Mouse (Mus musculus) midbrain, embryonic 14.5 days (tissue): ENCODE results near the gene Rasgrf2. TPM values are rescaled to one million over a fixed set of nuclear protein-coding genes. Genes with fewer than 3 reads are reported as not detected.
A peak's percentile ranks its signal among the peaks of the same experiment; 100 is the strongest.

Source experiments
- ATAC-seq: fragments of 200-750 bp; cut with Nextera tagmentation; 2 replicates; pipeline ENCODE4 v1.8.0; 2017; ENCODE audit warnings: moderate number of reproducible peaks, moderate library complexity; ENCODE audit not compliant: low FRiP score, low TSS enrichment
- DNase-seq: peaks from one replicate; pipeline ENCODE4 v3.0.0-alpha.2; 2015
- H3K27ac ChIP-seq: fragments of 300-500 bp; sonication (generic); replicated peaks from 2 replicates; pipeline ENCODE4 v1.5.1; 2014; ENCODE audit warnings: mild to moderate bottlenecking, low read depth, low read length, moderate library complexity
- H3K27me3 ChIP-seq: fragments of 300-500 bp; sonication (generic); 2 replicates; pipeline ENCODE4 v1.6.1; 2014; ENCODE audit warnings: low read length, control low read depth, mixed read lengths; ENCODE audit not compliant: control insufficient read depth, insufficient read depth
- H3K36me3 ChIP-seq: fragments of 300-500 bp; sonication (generic); 2 replicates; pipeline ENCODE4 v1.6.1; 2014; ENCODE audit warnings: low read length, control low read depth; ENCODE audit not compliant: control insufficient read depth, insufficient read depth
- H3K4me1 ChIP-seq: fragments of 300-500 bp; sonication (generic); 2 replicates; pipeline ENCODE4 v1.6.1; 2014; ENCODE audit warnings: mild to moderate bottlenecking, antibody characterized with exemption, low read length, control low read depth; ENCODE audit not compliant: control insufficient read depth, insufficient read depth
- H3K4me2 ChIP-seq: fragments of 300-500 bp; sonication (generic); 2 replicates; pipeline ENCODE4 v1.6.1; 2014; ENCODE audit warnings: mild to moderate bottlenecking, low read length, moderate library complexity
- H3K4me3 ChIP-seq: fragments of 300-500 bp; sonication (generic); replicated peaks from 2 replicates; pipeline ENCODE4 v1.5.1; 2014; ENCODE audit warnings: low read depth, low read length
- H3K9ac ChIP-seq: fragments of 300-500 bp; sonication (generic); replicated peaks from 2 replicates; pipeline ENCODE4 v1.6.1; 2014; ENCODE audit warnings: mild to moderate bottlenecking, low read length, moderate library complexity
- H3K9me3 ChIP-seq: fragments of 300-500 bp; sonication (generic); 2 replicates; pipeline ENCODE4 v1.6.1; 2016; ENCODE audit warnings: low read length, control low read depth, mixed read lengths; ENCODE audit not compliant: control insufficient read depth
- WGBS: fragments of 180-500 bp; shearing (Covaris S2); extraction: QIAGEN DNeasy Blood & Tissue Kit; methylation state at CpG from one replicate; pipeline ENCODE4 v1.1.7; 2014; 5-methylcytosine and 5-hydroxymethylcytosine counted together
- polyA plus RNA-seq: library from polyadenylated mRNA; unstranded; fragments of >200 nt; fragmentation: Nextera tagmentation; extraction: Ambion mirVana; gene quantifications from 2 replicates; pipeline ENCODE4 v1.2.1, GENCODE M21; 2014

The Rasgrf2 gene
- polyA plus RNA-seq, 1 experiment from 2014 or later: 5.9 TPM

DNA sequence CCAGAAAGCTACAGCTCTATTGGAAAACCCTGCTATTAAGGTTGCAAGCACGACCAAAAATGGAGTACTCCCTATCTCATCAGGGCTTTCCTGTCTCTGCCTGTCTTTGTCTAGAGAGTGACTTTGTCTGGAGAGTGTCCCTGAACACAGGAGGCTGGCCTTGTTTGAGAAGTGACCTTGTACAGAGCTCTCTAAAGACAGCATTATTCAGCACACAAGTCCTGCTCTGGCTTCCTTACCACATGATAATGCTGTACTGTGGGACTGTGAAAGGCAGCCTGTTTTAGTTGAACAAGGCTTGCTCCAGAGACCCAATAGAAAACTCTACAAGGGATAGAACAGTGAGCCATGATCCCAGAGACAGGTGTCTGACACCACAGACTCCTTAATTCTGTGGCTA, 235.0 kb downstream of the Rasgrf2 start:
- ATAC-seq (no peak), DNase-seq (no peak)
- Histone ChIP-seq H3K36me3 (no peaks in the 10 kb centered on the region), H3K9me3 (no peaks in the 10 kb centered on the region), H3K27me3 (no peaks in the 10 kb centered on the region), H3K4me1 (no peaks in the 10 kb centered on the region), H3K4me2 (no peak overlapping the region), H3K9ac (no peak overlapping the region), H3K27ac (no peak overlapping the region), H3K4me3 (no peak overlapping the region)
- 60% methylated on average over 1 of the region's 1 CpGs for WGBS

DNA sequence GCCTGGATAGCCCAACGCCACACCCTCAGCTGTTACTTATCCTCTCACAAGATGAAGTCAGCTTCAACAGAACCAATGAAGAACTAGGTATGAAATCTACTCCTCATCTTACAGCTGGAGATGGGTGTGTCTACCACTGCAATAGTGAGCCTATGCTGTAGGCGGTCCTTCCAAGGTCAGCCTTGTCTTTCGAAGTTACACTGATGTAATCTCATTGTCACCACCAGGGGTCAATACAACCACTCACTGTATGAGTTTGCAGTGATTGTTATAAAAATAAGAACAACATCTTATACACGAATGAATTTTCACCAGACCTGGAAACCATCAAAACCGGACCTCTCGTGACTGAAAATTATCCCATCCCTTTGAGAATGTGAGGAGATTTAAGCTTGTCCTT, 238.3 kb downstream of the Rasgrf2 start:
- H3K4me1 ChIP-seq: no peaks in the 10 kb centered on the region
- H3K4me3 ChIP-seq: no peak overlapping the region
- H3K27ac ChIP-seq: no peak overlapping the region
- no peaks in the 10 kb centered on the region for H3K9me3 ChIP-seq
- H3K27me3 ChIP-seq: no peaks in the 10 kb centered on the region
- WGBS: 82% methylated on average over 6 of the region's 6 CpGs
- ATAC-seq (no peak), DNase-seq (peak; percentile 44)
- H3K4me2 ChIP-seq: no peak overlapping the region
- no peaks in the 10 kb centered on the region for H3K36me3 ChIP-seq
- H3K9ac ChIP-seq: no peak overlapping the region

DNA sequence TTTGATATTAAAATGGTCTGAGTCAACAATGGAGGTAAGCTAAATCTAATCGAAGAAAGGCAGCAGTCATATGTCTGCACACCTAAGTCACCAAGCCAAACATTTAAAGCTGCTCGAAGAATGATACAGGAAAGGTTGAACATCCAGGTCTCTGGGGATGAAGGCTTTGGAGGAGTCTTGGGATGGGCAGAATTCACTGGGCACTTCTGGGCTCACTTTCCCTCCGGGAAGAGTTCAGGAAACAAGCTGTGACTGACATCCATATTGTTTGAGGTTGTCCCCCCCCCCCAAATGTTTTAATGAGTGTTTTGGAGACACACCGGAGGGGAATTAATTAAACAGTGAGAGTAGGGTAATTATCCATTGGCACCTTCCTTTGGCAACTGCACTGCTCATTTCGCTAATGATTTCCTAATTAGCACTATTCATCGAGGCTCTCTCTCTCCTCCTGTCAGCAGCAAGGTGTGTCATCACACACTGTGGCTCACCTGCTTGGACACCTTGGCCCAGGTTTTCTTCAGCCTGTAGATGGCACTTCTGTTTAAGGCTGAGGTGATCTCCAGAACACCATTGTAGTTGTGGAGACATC, 241.3 kb downstream of the Rasgrf2 start:
- Histone ChIP-seq H3K4me3 (no peak overlapping the region), H3K27me3 (no peaks in the 10 kb centered on the region), H3K4me1 (no peaks in the 10 kb centered on the region), H3K9ac (no peak overlapping the region), H3K9me3 (no peaks in the 10 kb centered on the region), H3K36me3 (no peaks in the 10 kb centered on the region), H3K4me2 (no peak overlapping the region), H3K27ac (no peak overlapping the region)
- WGBS: 84% methylated on average over 6 of the region's 6 CpGs
- DNase-seq (no peak), ATAC-seq (peak; percentile 31; the same call in 1 of the 2 replicates)

- no peak for DNase-seq
- Histone ChIP-seq H3K27me3 (no peaks in the 10 kb centered on the region), H3K9me3 (no peaks in the 10 kb centered on the region), H3K4me2 (no peak overlapping the region), H3K4me3 (no peak overlapping the region), H3K36me3 (no peaks in the 10 kb centered on the region), H3K4me1 (no peaks in the 10 kb centered on the region), H3K9ac (no peak overlapping the region), H3K27ac (no peak overlapping the region)
- no peak for ATAC-seq
- WGBS: 87% methylated on average over 5 of the region's 5 CpGs
Observed at GRCm38 (mm10) chr13:91884714-91885386, 246.6 kb downstream of the Rasgrf2 start.

DNA sequence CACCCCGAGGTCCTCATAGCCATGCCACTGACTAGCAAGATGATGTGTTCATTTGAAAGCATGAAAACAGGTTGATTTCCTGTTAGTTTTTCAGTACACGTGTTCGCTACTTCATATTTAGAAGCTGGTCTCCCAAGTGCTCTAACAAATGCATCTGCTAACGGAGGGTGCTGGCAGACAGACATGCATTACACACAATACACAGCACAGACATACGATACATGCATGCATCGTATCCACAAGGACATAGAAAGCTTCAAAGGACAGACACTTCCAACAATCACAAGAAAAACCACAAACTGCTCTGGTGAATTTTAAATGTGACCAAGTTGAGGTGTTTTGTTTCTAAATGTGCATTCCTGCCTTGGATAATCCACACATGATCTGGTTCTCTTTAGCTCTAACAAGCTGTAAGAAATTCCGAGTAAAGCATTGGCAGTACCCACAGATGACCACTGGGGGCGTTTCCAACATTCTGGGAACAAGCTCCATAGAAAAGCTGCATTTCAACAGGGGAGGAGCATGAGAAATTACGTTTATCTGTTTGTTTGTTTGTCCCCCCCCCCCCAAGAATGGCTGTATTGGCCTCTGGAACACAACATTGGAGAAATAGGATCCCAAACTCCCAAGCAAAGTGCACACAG, 249.5 kb downstream of the Rasgrf2 start:
- H3K27me3 ChIP-seq: no peaks in the 10 kb centered on the region
- no peak for ATAC-seq
- WGBS: 62% methylated on average over 9 of the region's 9 CpGs

DNA sequence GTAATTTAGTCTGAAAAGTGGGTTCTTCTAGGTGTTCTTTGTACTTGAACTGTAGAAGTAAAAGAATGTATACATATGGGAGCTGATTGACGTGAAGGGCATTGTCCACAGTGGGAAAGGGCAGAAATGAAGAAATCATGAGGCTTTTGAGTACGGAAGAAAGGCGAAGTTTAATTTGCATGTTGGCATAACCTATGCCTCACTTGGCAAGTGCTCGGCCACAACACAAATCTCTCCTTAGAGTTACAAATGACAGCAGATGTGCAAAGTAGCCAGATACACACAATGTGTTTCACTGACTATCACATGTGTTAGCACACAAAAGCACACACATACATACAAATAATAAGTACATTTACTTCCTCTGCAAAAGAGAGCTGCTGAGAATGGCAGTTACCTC, 251.2 kb downstream of the Rasgrf2 start:
- Histone ChIP-seq H3K4me2 (no peak overlapping the region), H3K9me3 (no peaks in the 10 kb centered on the region), H3K4me3 (no peak overlapping the region), H3K27me3 (no peaks in the 10 kb centered on the region), H3K27ac (no peak overlapping the region), H3K4me1 (no peaks in the 10 kb centered on the region), H3K36me3 (no peaks in the 10 kb centered on the region), H3K9ac (no peak overlapping the region)
- DNase-seq (no peak), ATAC-seq (no peak)
- WGBS: 90% methylated on average over 4 of the region's 4 CpGs

More for the DNA sequence above, 249.5 kb downstream of the Rasgrf2 start:
- no peaks in the 10 kb centered on the region for H3K4me1 ChIP-seq
- no peak overlapping the region for H3K4me3 ChIP-seq
- H3K9me3 ChIP-seq: no peaks in the 10 kb centered on the region
- DNase-seq: peak; percentile 86
- no peaks in the 10 kb centered on the region for H3K36me3 ChIP-seq
- no peak overlapping the region for H3K9ac ChIP-seq
- no peak overlapping the region for H3K4me2 ChIP-seq
- no peak overlapping the region for H3K27ac ChIP-seq

- Histone ChIP-seq H3K36me3 (no peaks in the 10 kb centered on the region), H3K27me3 (no peaks in the 10 kb centered on the region), H3K9me3 (no peaks in the 10 kb centered on the region), H3K4me2 (no peak overlapping the region), H3K27ac (no peak overlapping the region), H3K4me3 (no peak overlapping the region), H3K4me1 (no peaks in the 10 kb centered on the region), H3K9ac (no peak overlapping the region)
- ATAC-seq: no peak
- no peak for DNase-seq
- 92% methylated on average over 3 of the region's 3 CpGs for WGBS
Observed at GRCm38 (mm10) chr13:91877996-91878395, 253.5 kb downstream of the Rasgrf2 start.

- Histone ChIP-seq H3K4me1 (no peaks in the 10 kb centered on the region), H3K36me3 (no peaks in the 10 kb centered on the region), H3K27me3 (no peaks in the 10 kb centered on the region), H3K4me2 (no peak overlapping the region), H3K4me3 (no peak overlapping the region), H3K9ac (no peak overlapping the region), H3K9me3 (no peaks in the 10 kb centered on the region), H3K27ac (no peak overlapping the region)
- 92% methylated on average over 10 of the region's 10 CpGs for WGBS
- DNase-seq (no peak), ATAC-seq (no peak)
Observed at GRCm38 (mm10) chr13:91877350-91877749, 254.1 kb downstream of the Rasgrf2 start.
